ENCODE assay signal across 27 mouse cellular contexts in the genomic region with DNA sequence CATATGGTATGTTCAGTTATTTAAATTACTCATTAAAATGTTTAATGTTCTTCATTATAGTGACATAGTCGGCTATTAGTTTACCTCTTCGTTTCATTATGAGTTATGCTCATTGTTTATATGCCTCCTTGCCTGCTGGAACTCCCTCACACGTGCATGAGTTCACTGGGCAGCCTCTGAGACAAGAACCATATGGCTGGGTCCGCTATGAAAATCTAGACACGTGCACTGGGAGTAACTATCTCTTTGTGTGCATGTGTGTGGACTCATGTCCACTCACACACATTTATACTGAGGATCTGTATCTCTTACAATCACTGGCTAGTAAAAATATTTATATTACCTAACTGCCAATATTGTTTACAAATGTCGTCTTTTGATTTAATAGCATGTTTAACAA. TPM values are rescaled to one million over a fixed set of nuclear protein-coding genes. Genes with fewer than 3 reads are reported as not detected.
A peak's percentile ranks its signal among the peaks of the same experiment; 100 is the strongest.
DNase-seq lines count a peak whose midpoint lies in the region; ATAC-seq and TF ChIP-seq lines count a peak whose summit lies in the region.
"Had no signal": no experiment of that assay in that cellular context is flagged by ENCODE, and none has a peak within 500 bp of the region (broad histone marks: within the 10 kb centered on the region; RNA-seq: fewer than 3 reads in every experiment).

No protein-coding gene starts in this region.

- H3K4me3 ChIP-seq in lung, embryonic 14.5 days (ENCODE audit: low read depth, low read length) = no peak overlapping the region
- no peak overlapping the region for H3K4me3 ChIP-seq in embryonic facial prominence, embryonic 10.5 days
- no peak overlapping the region for H3K4me3 ChIP-seq in limb, embryonic 14.5 days (replicated peaks; ENCODE audit: low read length)
- H3K4me3 ChIP-seq: erythroblast, embryonic 14.5 days; heart, embryonic 13.5 days; layer of hippocampus, adult 2 months; left cerebral cortex, adult 2 months; limb, embryonic 15.5 days; liver, embryonic 13.5 days; midbrain, embryonic 13.5 days had no signal

- no peaks in the 10 kb centered on the region for H3K9me3 ChIP-seq in lung, embryonic 14.5 days (ENCODE audit: low read depth, low read length)
- H3K9me3 ChIP-seq in embryonic facial prominence, embryonic 10.5 days = no peaks in the 10 kb centered on the region
- H3K9me3 ChIP-seq in limb, embryonic 14.5 days (ENCODE audit: control insufficient read depth, low read length) = no peaks in the 10 kb centered on the region
- H3K9me3 ChIP-seq: heart, embryonic 13.5 days; limb, embryonic 15.5 days; liver, embryonic 13.5 days; midbrain, embryonic 13.5 days had no signal

- no peak overlapping the region for H3K27ac ChIP-seq in lung, embryonic 14.5 days (ENCODE audit: low read depth)
- H3K27ac ChIP-seq in embryonic facial prominence, embryonic 10.5 days (replicated peaks) = no peak overlapping the region; the same call in 1 of the 2 replicates
- no peak overlapping the region for H3K27ac ChIP-seq in limb, embryonic 14.5 days (replicated peaks; ENCODE audit: low read depth, low read length)
- H3K27ac ChIP-seq: heart, embryonic 13.5 days; hindbrain, embryonic 14.5 days; layer of hippocampus, adult 2 months; left cerebral cortex, adult 2 months; limb, embryonic 15.5 days; liver, embryonic 13.5 days; macrophage; midbrain, embryonic 13.5 days had no signal

- peak; percentile 18 for DNase-seq in embryo, embryonic 11 days
- no peak for DNase-seq in embryo, embryonic 10 days (ENCODE audit: low spot score)
- DNase-seq in lung, embryonic 14.5 days = peak; percentile 77
- DNase-seq in lung, postnatal 14 days = no peak
- peak; percentile 30 for DNase-seq in embryonic facial prominence, embryonic 10.5 days (ENCODE audit: low spot score)
- no peak for DNase-seq in limb, embryonic 14.5 days (ENCODE audit: low spot score)
- no peak for DNase-seq in thymus, postnatal 0 days (ENCODE audit: low spot score)
- DNase-seq: adrenal gland, postnatal 10 days; cerebellum, adult 8-10 months; gastrocnemius, postnatal 10 days; heart, postnatal 10 days; liver, embryonic 13.5 days; lung, adult 18-20 months; retina, postnatal 1 day; right cerebral cortex, postnatal 14 days; thymus, postnatal 25 days had no signal

- no peak for TF ChIP-seq POLR2A in limb, embryonic 14.5 days (IDR thresholded peaks at IDR 0.05; ENCODE audit: borderline replicate concordance, extremely low read depth, insufficient read depth, insufficient read length)

- no peaks in the 10 kb centered on the region for H3K27me3 ChIP-seq in lung, embryonic 14.5 days (ENCODE audit: insufficient read depth, low read length)
- no peaks in the 10 kb centered on the region for H3K27me3 ChIP-seq in embryonic facial prominence, embryonic 10.5 days (replicated peaks; ENCODE audit: low read depth, poor library complexity, severe bottlenecking)
- H3K27me3 ChIP-seq in limb, embryonic 14.5 days (ENCODE audit: control insufficient read depth, insufficient read depth, low read length) = no peaks in the 10 kb centered on the region
- H3K27me3 ChIP-seq: heart, embryonic 13.5 days; limb, embryonic 15.5 days; liver, embryonic 13.5 days; midbrain, embryonic 13.5 days had no signal

- 31% methylated on average over 6 of the region's 6 CpGs for WGBS in lung, embryonic 14.5 days
- 61% methylated on average over 6 of the region's 6 CpGs for WGBS in embryonic facial prominence, embryonic 10.5 days
- WGBS in limb, embryonic 14.5 days = 26% methylated on average over 6 of the region's 6 CpGs

- H3K9ac ChIP-seq in lung, embryonic 14.5 days = no peak overlapping the region
- no peak overlapping the region for H3K9ac ChIP-seq in limb, embryonic 14.5 days (ENCODE audit: low read depth, low read length, severe bottlenecking)
- H3K9ac ChIP-seq: heart, embryonic 13.5 days; hindbrain, embryonic 14.5 days; limb, embryonic 15.5 days; liver, embryonic 13.5 days; midbrain, embryonic 13.5 days had no signal

- no peak for TF ChIP-seq CTCF in lung, embryonic 14.5 days (IDR thresholded peaks at IDR 0.05; ENCODE audit: low read depth)

- H3K4me1 ChIP-seq in lung, embryonic 14.5 days (ENCODE audit: insufficient read depth) = no peaks in the 10 kb centered on the region
- H3K4me1 ChIP-seq in embryonic facial prominence, embryonic 10.5 days = peaks cover 15% of the 10 kb centered on the region
- H3K4me1 ChIP-seq in limb, embryonic 14.5 days (ENCODE audit: control insufficient read depth, insufficient read depth, low read length) = no peaks in the 10 kb centered on the region; the same call in 1 of the 2 replicates
- H3K4me1 ChIP-seq: heart, embryonic 13.5 days; limb, embryonic 15.5 days; liver, embryonic 13.5 days; midbrain, embryonic 13.5 days had no signal

- ATAC-seq in lung, embryonic 14.5 days (ENCODE audit: insufficient read depth) = peak; percentile 95
- ATAC-seq in limb, embryonic 14.5 days (ENCODE audit: low FRiP score, low read depth) = peak; percentile 41; the same call in 1 of the 2 replicates
- ATAC-seq: forebrain, embryonic 16.5 days; intestine, postnatal 0 days; midbrain, embryonic 13.5 days; Patski had no signal

- H3K4me2 ChIP-seq in lung, embryonic 14.5 days = no peak overlapping the region
- H3K4me2 ChIP-seq in limb, embryonic 14.5 days (replicated peaks; ENCODE audit: low read depth, low read length, severe bottlenecking) = no peak overlapping the region
- H3K4me2 ChIP-seq: heart, embryonic 13.5 days; hindbrain, embryonic 14.5 days; limb, embryonic 15.5 days; liver, embryonic 13.5 days; midbrain, embryonic 13.5 days had no signal

- H3K36me3 ChIP-seq in lung, embryonic 14.5 days (ENCODE audit: insufficient read depth) = no peaks in the 10 kb centered on the region
- no peaks in the 10 kb centered on the region for H3K36me3 ChIP-seq in embryonic facial prominence, embryonic 10.5 days (replicated peaks)
- no peaks in the 10 kb centered on the region for H3K36me3 ChIP-seq in limb, embryonic 14.5 days (ENCODE audit: control insufficient read depth, insufficient read depth, low read length)
- H3K36me3 ChIP-seq: heart, embryonic 13.5 days; limb, embryonic 15.5 days; liver, embryonic 13.5 days; midbrain, embryonic 13.5 days had no signal

RNA-seq across cellular contexts. Expression of gene Klf12, which starts 14.4 kb away (rescaled TPM):
- polyA plus RNA-seq in lung, embryonic 14.5 days (2014; fragmentation: Nextera tagmentation; extraction: Ambion mirVana) = 12.7 and 15.4 TPM in 2 replicates
- 20.3 and 21.3 TPM in 2 replicates for polyA plus RNA-seq in embryonic facial prominence, embryonic 10.5 days (2016; fragmentation: Nextera tagmentation; extraction: Ambion mirVana)
- polyA plus RNA-seq in limb, embryonic 14.5 days (2012; rRNA removed) = 28.7 and 32.0 TPM in 2 replicates
- polyA plus RNA-seq in limb, embryonic 14.5 days (2014; fragmentation: Nextera tagmentation; extraction: Ambion mirVana) = 23.7 and 27.7 TPM in 2 replicates
- polyA plus RNA-seq in thymus, postnatal 0 days (2015; fragmentation: Nextera tagmentation; extraction: Ambion mirVana) = 5.4 and 8.8 TPM in 2 replicates
- polyA plus RNA-seq: erythroblast, embryonic 14.5 days; macrophage had no signal

Comparison
In these comparisons a context has a peak if more than half of its experiments do, and no peak if none do; other contexts are left out.
1. DNase-seq: peak in embryo, embryonic 11 days (single experiment), lung, embryonic 14.5 days (single experiment) and embryonic facial prominence, embryonic 10.5 days (single experiment); none in embryo, embryonic 10 days (single experiment), lung, postnatal 14 days (single experiment), limb, embryonic 14.5 days (single experiment) and thymus, postnatal 0 days (single experiment).